10 mouse cellular contexts compared by ENCODE assay signal in genomic region chr4:88781831-88782230, GRCm38 (mm10). TPM values are rescaled to one million over a fixed set of nuclear protein-coding genes. Genes with fewer than 3 reads are reported as not detected.
DNase-seq lines count a peak whose midpoint lies in the region; ATAC-seq and TF ChIP-seq lines count a peak whose summit lies in the region.
"Not testable (repeated sequence)": the region's sequence is repeated elsewhere in the genome, so short reads cannot be mapped to it uniquely, and the experiment has no call there.
"Had no signal": no experiment of that assay in that cellular context is flagged by ENCODE, and none has a peak within 500 bp of the region (broad histone marks: within the 10 kb centered on the region; RNA-seq: fewer than 3 reads in every experiment).

Gene Ifnz, plus strand, starts transcription at chr4:88782131.

- 10% methylated on average over 3 of the region's 7 CpGs for WGBS in heart, embryonic 11.5 days (ENCODE audit: insufficient replicate concordance)
- WGBS in hindbrain, embryonic 13.5 days = 16% methylated on average over 5 of the region's 7 CpGs
- 9% methylated on average over 5 of the region's 7 CpGs for WGBS in kidney, embryonic 15.5 days
- WGBS in liver, embryonic 11.5 days = 6% methylated on average over 4 of the region's 7 CpGs
- WGBS in lung, postnatal 0 days = 14% methylated on average over 3 of the region's 7 CpGs
- WGBS in neural tube, embryonic 13.5 days = 19% methylated on average over 5 of the region's 7 CpGs

- not testable (repeated sequence) for H3K36me3 ChIP-seq in heart, embryonic 11.5 days (ENCODE audit: control insufficient read depth, insufficient read depth, low read length); hindbrain, embryonic 13.5 days; kidney, embryonic 15.5 days; liver, embryonic 11.5 days (ENCODE audit: control insufficient read depth, insufficient read depth, low read length); lung, postnatal 0 days (ENCODE audit: insufficient read depth, low read length); neural tube, embryonic 13.5 days

- not testable (repeated sequence) for TF ChIP-seq CTCF in embryonic fibroblast, embryonic 13.5 days (IDR thresholded peaks at IDR 0.05; ENCODE audit: borderline replicate concordance, insufficient read depth, low read length); lung, postnatal 0 days (IDR thresholded peaks at IDR 0.05)

- not testable (repeated sequence) for TF ChIP-seq EP300 in lung, postnatal 0 days (IDR thresholded peaks at IDR 0.05)

- H3K4me2 ChIP-seq in heart, embryonic 11.5 days = peak within 1 kb of the TSS; percentile 49
- H3K4me2 ChIP-seq in hindbrain, embryonic 13.5 days = peak within 1 kb of the TSS; percentile 39
- H3K4me2 ChIP-seq in kidney, embryonic 15.5 days = peak within 1 kb of the TSS; percentile 51
- H3K4me2 ChIP-seq in liver, embryonic 11.5 days = peak within 1 kb of the TSS; percentile 47
- H3K4me2 ChIP-seq in lung, postnatal 0 days (replicated peaks; ENCODE audit: low read depth, low read length) = 0 out of 2 replicates have a peak within 1 kb of the TSS, but pooled peaks have one; percentile 28
- H3K4me2 ChIP-seq in neural tube, embryonic 13.5 days = peak within 1 kb of the TSS; percentile 41

- H3K27ac ChIP-seq in embryonic fibroblast, embryonic 13.5 days (ENCODE audit: insufficient read depth, low read length) = peak within 1 kb of the TSS; percentile 92
- not testable (repeated sequence) for H3K27ac ChIP-seq in heart, embryonic 11.5 days (ENCODE audit: low read depth, low read length); hindbrain, embryonic 13.5 days; liver, embryonic 11.5 days (ENCODE audit: low read depth, low read length); lung, postnatal 0 days (ENCODE audit: low read length); neural tube, embryonic 13.5 days (replicated peaks)
- peak within 1 kb of the TSS; percentile 68; the same call in 1 of the 2 replicates for H3K27ac ChIP-seq in kidney, embryonic 15.5 days

- not testable (repeated sequence) for TF ChIP-seq POLR2A in embryonic fibroblast, embryonic 13.5 days (IDR thresholded peaks at IDR 0.05; ENCODE audit: low read depth, low read length)

- ATAC-seq in heart, embryonic 11.5 days (replicated peaks; ENCODE audit: insufficient number of reproducible peaks, low FRiP score, low TSS enrichment); hindbrain, embryonic 13.5 days (ENCODE audit: low FRiP score); kidney, embryonic 15.5 days (replicated peaks; ENCODE audit: low FRiP score); liver, embryonic 11.5 days (replicated peaks; ENCODE audit: low FRiP score); lung, postnatal 0 days; neural tube, embryonic 13.5 days (ENCODE audit: low read depth): not testable (repeated sequence)

- H3K4me1 ChIP-seq in embryonic fibroblast, embryonic 13.5 days (ENCODE audit: control insufficient read depth, insufficient read depth, low read length); heart, embryonic 11.5 days (ENCODE audit: control insufficient read depth, insufficient read depth, low read length); hindbrain, embryonic 13.5 days (replicated peaks); kidney, embryonic 15.5 days; liver, embryonic 11.5 days (replicated peaks; ENCODE audit: control insufficient read depth, insufficient read depth, low read length); lung, postnatal 0 days (ENCODE audit: insufficient read depth, low read depth, low read length); neural tube, embryonic 13.5 days (replicated peaks): not testable (repeated sequence)

- H3K9me3 ChIP-seq in heart, embryonic 11.5 days (replicated peaks; ENCODE audit: control insufficient read depth, low read length); hindbrain, embryonic 13.5 days; kidney, embryonic 15.5 days (replicated peaks); liver, embryonic 11.5 days (ENCODE audit: control insufficient read depth, low read length); lung, postnatal 0 days (ENCODE audit: low read length); neural tube, embryonic 13.5 days: not testable (repeated sequence)

- H3K27me3 ChIP-seq in heart, embryonic 11.5 days (ENCODE audit: control insufficient read depth, insufficient read depth, low read length); hindbrain, embryonic 13.5 days; kidney, embryonic 15.5 days; liver, embryonic 11.5 days (replicated peaks; ENCODE audit: control insufficient read depth, insufficient read depth, low read length); lung, postnatal 0 days (replicated peaks; ENCODE audit: insufficient read depth, low read length); neural tube, embryonic 13.5 days: not testable (repeated sequence)

- H3K9ac ChIP-seq in heart, embryonic 11.5 days (ENCODE audit: low read depth, low read length); hindbrain, embryonic 13.5 days; kidney, embryonic 15.5 days; liver, embryonic 11.5 days (ENCODE audit: low read depth, low read length); lung, postnatal 0 days (replicated peaks; ENCODE audit: low read depth); neural tube, embryonic 13.5 days: not testable (repeated sequence)

- DNase-seq in liver, embryonic 11.5 days (ENCODE audit: low spot score); lung, postnatal 0 days (ENCODE audit: low spot score): not testable (repeated sequence)

- H3K4me3 ChIP-seq in embryonic fibroblast, embryonic 13.5 days (ENCODE audit: insufficient read depth, low read length) = peak within 1 kb of the TSS; percentile 35; the same call in 1 of the 2 replicates
- H3K4me3 ChIP-seq in heart, embryonic 11.5 days (ENCODE audit: low read depth, low read length); liver, embryonic 11.5 days (ENCODE audit: low read depth, low read length); lung, postnatal 0 days (ENCODE audit: low read depth, low read length): not testable (repeated sequence)
- H3K4me3 ChIP-seq in hindbrain, embryonic 13.5 days = peak within 1 kb of the TSS; percentile 20
- H3K4me3 ChIP-seq in kidney, embryonic 15.5 days (replicated peaks) = peak within 1 kb of the TSS; percentile 26
- H3K4me3 ChIP-seq in neural tube, embryonic 13.5 days = peak within 1 kb of the TSS; percentile 19; the same call in 1 of the 2 replicates

RNA-seq across cellular contexts. Expression of gene Ifnz, which starts in this region (rescaled TPM):
- polyA plus RNA-seq in embryonic fibroblast, embryonic 13.5 days (2011; ENCODE audit: insufficient read length, low read depth, missing spikeins) = 0.37 and 0.44 TPM in 2 replicates
- polyA plus RNA-seq in heart, embryonic 11.5 days (2014; fragmentation: Nextera tagmentation; extraction: Ambion mirVana) = not detected in 2 replicates
- not detected in 2 replicates for polyA plus RNA-seq in hindbrain, embryonic 13.5 days (2015; fragmentation: Nextera tagmentation; extraction: Ambion mirVana)
- polyA plus RNA-seq in kidney, embryonic 15.5 days (2015; fragmentation: Nextera tagmentation; extraction: Ambion mirVana) = 0.35 TPM in 1 of 2 replicates, not detected in the other
- polyA plus RNA-seq in liver, embryonic 11.5 days (2014; fragmentation: Nextera tagmentation; extraction: Ambion mirVana) = not detected in 2 replicates
- polyA plus RNA-seq in lung, postnatal 0 days (2015; fragmentation: Nextera tagmentation; extraction: Ambion mirVana) = 0.26 and 0.61 TPM in 2 replicates
- polyA plus RNA-seq in neural tube, embryonic 13.5 days (2015; fragmentation: Nextera tagmentation; extraction: Ambion mirVana) = not detected in 2 replicates
- polyA plus RNA-seq: activated CD4-positive, CD25-positive, alpha-beta regulatory T cell, adult 4 months; lung, adult 2 months; testis, adult 2 months had no signal
